Mouse (Mus musculus) spleen, postnatal 14 days (tissue): Measurements from ENCODE around the gene Rrp8.
"Not testable (repeated sequence)": the region's sequence is repeated elsewhere in the genome, so short reads cannot be mapped to it uniquely, and the experiment has no call there.

Experiments used
- DNase-seq, 2 experiments: peaks; one replicate each; pipeline ENCODE4 v3.0.0; 2021 to 2022; ENCODE audit warnings: low spot score in 2 of 2

Gene Rrp8

GRCm38 (mm10) chr7:105747776-105748175, 10.6 kb upstream of the Rrp8 start:
- no peak for DNase-seq

GRCm38 (mm10) chr7:105743926-105744590, 6.9 kb upstream of the Rrp8 start, which contains the start of gene Taf10:
Gene Taf10, minus strand, starts transcription at chr7:105744361.
- peak; percentile 76 to 86 for DNase-seq

- DNase-seq: not testable (repeated sequence)
Measured at GRCm38 (mm10) chr7:105743246-105743925, 6.2 kb upstream of the Rrp8 start.

GRCm38 (mm10) chr7:105742539-105743215, 5.5 kb upstream of the Rrp8 start:
- DNase-seq: not testable (repeated sequence)

GRCm38 (mm10) chr7:105741978-105742377, 4.8 kb upstream of the Rrp8 start:
- no peak for DNase-seq

DNA sequence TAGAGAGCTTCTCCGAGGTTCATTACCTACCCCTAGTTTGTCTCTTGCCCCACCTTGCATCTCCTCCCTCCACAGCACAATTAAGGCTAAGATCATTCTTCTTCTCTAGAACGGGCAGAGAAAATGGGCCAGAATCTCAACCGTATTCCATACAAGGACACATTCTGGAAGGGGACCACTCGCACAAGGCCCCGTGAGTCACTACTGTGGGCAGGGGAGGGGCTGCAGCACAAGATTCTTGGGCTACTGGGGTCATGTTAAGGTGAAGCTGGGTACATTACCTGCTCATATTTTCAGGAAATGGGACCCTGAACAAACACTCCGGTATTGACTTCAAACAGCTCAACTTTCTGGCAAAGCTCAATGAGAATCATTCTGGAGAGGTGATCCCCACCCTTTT, 3.7 kb upstream of the Rrp8 start:
- no peak for DNase-seq

DNA sequence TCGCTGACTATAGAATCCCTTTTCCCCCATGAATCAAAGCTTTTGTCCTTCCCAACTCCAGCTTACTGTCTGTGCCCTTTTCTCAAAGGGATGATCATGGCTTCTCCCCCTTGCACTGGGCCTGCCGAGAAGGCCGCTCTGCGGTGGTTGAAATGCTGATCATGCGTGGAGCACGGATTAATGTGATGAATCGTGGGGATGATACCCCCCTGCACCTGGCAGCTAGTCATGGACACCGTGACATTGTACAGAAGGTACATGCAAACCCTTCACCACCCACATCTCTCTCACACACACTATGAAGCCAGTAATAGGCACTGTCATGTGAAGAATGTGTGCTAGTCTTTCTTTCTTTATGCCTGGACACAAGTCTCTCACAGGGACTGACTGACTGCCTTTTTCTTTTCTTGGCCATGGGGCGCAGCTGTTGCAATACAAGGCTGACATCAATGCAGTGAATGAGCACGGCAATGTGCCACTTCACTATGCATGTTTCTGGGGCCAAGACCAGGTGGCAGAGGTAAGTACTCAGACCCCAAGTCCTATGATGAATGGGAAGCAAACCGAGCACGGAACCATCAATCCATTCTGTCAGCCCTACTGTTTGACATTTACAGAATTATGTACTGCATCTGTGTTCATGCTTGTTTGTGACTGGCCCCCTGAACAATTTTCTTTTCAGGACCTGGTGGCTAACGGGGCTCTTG, 3.1 kb upstream of the Rrp8 start:
- DNase-seq: no peak

DNA sequence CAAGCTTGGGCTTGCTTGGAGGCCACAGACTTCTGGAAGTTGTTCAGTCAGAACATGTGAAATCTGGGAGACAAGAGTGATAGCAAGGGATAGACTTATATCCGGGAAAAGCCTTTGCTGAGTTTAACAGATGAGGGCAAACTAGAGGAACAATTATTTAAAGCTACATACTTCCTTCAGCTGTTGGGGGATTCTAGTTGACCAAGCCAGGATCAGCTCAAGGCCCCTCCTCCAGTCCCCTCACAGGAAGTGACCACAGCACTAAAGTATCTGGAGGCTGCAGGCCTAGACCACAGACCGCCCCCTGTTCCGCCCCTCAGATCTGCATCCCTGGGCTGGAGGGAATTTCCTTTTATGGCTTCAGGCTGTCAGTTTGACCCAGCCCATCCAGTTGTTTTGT, 1.8 kb upstream of the Rrp8 start:
- DNase-seq: no peak

DNA sequence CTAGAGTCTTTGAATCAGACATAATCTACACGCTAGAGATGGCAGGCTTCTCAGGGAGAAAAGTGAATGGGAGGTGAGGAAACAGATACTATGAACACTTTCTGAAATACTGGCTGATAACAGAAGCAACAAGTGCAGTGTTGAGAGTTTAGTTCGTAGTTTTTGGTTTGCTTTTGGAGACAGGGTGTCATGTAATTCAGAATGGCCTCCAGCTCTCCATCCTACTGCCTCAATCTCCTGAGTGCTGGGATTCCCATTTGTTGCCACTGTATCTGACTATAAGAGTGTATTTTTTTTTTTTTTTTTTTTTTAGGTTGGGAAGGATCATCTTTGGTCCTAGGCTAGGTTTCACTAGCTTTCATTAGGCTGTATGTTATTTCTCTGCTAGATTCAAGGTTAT, 1.1 kb upstream of the Rrp8 start:
- no peak for DNase-seq

- no peak for DNase-seq
Measured at GRCm38 (mm10) chr7:105737648-105738047, 463 bp upstream of the Rrp8 start.

- DNase-seq: peak; percentile 83 to 85
Measured at GRCm38 (mm10) chr7:105736264-105736901, 802 bp downstream of the Rrp8 start, which contains the start of gene Ilk. Gene Ilk, plus strand, starts transcription at chr7:105736592.

- DNase-seq: not testable (repeated sequence)
Measured at GRCm38 (mm10) chr7:105735464-105735863, 1.7 kb downstream of the Rrp8 start.

DNA sequence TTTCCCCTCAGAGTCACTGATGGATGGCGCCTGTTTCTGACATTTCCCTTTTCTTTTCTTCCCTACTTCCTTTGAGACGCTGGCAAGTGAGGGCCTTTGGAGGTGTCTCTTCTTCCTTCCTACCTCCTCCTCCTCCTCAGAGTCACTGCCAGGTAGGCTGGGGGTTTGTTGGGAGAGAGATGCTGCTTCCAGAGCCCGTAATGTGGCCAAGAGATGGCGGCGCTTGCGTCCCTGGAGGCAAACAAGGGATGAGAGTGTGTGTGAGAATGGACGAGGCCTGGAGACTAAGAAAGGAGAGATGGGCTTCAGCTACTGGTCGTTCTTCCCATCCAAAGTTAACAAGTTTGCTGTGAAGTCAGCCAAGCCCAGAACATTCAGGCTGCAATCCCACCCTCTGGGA, 2.4 kb downstream of the Rrp8 start:
- DNase-seq: no peak

GRCm38 (mm10) chr7:105733836-105734235, 3.3 kb downstream of the Rrp8 start:
- no peak for DNase-seq

- DNase-seq: no peak
Measured at GRCm38 (mm10) chr7:105728701-105729428, 8.3 kb downstream of the Rrp8 start.

DNA sequence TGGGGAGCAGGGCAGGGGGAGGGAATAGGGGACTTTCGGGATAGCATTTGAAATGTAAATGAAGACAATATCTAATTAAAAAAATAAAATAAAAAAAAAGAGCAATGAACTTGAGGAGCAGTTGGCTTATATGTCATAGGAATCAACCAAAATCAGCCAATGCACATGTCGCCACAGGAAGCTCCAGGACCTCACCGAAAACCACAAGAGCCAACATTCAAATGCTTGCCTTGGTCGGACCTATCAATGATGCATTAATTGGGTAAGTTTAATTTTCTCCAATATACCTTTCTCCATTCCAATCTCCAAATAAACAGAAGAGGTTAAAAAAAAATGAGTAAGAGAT, 10.2 kb downstream of the Rrp8 start:
- DNase-seq: no peak

DNA sequence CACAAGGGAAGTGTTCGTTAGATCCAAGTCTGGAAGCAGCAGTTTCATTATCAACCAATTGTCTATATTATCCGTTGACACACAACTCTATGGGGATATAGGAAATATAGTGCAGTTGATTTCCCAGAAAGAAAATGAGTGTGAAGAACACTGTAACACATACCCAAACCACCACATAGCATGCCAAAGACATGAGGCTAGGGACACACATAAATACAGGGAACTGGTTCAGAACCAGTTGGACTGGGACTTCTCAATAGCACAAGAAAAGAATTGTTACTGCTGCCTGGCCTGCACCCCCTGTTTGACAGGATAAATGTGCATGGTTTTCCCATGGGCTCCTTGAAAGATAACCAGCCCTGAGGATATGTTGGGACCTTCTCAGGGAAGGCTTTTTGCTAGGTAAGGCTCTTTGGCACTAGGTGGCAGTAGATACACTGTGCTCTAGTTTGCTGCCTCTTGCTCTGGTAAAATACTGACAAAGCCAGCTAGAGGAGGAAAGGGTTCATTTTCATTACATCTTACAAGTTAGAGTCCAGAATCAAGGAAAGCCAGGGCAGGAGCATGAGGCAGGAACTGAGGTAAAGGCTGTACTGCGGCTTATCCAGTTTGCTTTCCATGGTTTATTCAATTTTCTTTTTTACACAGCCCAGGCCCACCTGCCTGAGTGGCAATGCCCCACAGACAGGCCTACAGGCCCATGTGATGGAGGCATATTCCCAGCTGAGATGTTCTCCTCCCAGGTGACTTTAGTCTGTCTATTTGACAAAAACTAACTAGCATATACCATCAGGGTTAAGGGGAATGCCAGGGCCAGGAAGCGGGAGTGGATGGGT, 10.8 kb downstream of the Rrp8 start:
- DNase-seq: peak in 1 of 2 experiments; percentile 25

DNA sequence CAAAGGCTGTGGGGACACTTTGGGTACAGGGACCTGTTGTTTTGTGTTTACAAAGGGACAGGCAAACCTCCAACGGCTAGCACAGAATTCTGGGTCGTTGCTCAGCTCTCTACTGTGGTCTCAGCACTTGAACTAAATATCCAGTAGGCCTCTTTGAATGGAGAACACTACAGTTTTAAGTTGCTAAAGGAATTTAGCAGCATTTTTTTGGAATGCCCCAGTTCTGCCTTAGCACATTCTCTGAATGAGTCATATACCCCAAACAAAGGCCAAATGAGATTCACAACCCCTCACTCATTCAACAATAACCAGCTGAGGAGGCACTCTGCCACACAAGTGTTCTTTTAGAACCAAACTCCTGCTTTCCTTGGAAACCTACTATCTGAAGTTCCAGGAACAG, 15.3 kb downstream of the Rrp8 start:
- no peak for DNase-seq

DNA sequence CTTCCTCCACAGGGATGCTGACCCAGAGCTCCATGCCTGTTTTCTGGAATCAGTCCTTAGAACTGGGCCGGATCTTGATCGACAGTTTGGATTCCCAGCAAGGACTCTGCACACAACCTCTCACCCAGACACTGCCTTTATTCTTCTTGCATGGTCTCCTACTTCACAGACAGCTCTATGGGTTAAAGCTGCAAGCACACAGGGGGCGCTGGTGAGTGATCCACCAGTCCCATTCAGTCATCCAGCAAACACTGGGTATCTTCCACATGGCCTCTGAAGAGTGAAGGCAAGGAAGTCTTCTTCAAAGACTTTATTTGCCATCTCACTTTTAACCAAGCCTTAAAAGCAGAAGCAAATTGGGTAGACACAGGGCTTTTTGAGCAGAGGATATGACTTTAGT, 21.8 kb downstream of the Rrp8 start:
- no peak for DNase-seq

- DNase-seq: no peak
Measured at GRCm38 (mm10) chr7:105708733-105709132, 28.5 kb downstream of the Rrp8 start.
